Mouse (Mus musculus) cerebellum, adult 9-10 months (tissue): ENCODE measurements around the gene Glipr2.

Experiments used
- DNase-seq: peaks from one replicate; pipeline ENCODE4 v3.0.0; 2022

The Glipr2 gene

DNA sequence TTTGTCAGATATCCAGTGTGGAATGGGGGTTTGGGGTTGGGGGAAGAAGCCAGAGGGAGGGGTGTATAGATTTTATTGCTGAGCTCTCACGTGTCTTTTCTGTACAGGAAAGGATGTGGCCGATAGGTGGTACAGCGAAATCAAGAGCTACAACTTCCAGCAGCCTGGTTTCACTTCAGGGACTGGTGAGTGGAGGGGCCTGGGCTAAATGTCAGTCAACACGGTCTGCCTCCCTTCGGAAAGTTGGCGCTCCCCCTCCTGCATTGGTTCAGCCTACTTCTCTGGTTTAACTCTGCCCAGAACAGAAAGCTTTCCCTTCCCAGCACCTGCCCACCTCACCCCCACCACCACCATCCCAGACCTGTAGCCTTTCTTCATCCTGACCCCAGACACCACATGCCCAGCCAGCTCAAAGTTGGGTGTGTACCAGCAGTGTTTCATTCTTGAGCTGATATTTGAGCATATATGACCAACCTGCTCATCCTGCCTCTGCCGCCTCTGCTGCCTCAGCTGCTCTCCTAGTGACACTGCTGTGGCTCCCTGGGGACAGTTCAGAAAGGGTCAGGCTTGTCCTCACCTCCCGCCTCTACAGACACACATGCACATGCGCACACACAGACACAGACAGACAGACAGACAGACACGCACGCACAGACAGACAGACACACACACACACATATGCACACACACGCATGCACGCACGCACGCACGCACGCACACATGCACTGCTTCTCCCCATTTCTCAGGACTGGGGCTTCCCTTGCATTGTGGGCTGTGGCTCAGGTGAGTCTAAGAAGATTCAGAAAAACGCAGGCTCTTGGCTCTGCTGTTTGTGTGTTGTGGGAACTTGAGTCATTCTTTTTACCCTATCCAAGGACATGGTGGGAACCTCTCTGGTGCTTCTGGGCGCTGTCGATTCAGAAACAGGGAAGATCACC is 13.5 kb downstream of the Glipr2 start:
- no peak for DNase-seq

DNA sequence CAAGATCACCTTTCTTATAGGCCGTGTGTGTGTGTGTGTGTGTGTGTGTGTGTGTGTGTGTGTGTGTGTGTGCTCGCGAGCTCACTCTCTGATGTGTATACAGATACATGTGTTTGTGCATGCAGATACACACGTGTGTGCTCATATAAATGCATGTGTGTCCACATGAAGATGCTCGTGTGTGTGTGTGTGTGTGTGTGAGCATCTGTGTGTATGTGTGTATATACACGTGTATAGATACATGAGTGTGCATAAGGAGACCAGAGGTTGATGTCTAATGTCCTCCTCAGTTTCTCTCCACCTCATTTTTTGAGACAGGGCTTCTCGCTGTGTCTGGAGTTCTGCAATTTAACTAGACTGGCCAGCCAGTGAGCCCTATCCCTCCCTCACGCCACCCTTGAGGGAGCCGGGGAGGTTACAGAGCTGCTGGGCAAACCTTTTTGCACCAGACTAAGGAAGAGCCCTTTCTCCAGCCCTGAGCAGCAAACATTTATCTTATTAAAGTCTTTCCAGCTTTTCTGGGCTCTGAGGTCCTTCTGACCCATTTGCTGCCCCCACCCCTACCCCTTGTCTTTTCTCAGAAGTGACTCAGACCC is 14.4 kb downstream of the Glipr2 start:
- no peak for DNase-seq

DNA sequence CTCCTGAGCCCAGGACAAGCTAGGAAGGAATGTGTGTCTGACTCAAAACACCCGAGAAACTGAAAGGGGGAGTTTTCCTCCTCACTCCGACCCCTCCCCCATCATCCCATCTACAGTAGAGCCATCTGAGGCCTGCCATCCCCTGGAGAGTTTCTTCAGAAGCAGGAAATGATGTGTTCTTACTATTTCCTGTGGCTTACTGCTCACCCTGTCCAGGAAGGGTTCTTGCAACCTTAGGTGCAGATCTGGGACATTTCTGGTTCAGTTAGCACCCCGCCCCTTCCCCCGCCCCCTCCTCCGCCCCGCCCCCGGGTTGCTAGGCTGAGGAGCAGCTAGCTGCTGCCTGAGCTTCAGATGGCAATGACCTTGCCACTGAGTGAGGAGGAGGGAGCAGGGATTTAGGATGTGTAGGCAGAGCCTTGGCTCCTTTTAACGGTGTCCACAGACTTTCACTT is 15.0 kb downstream of the Glipr2 start:
- DNase-seq: no peak

DNA sequence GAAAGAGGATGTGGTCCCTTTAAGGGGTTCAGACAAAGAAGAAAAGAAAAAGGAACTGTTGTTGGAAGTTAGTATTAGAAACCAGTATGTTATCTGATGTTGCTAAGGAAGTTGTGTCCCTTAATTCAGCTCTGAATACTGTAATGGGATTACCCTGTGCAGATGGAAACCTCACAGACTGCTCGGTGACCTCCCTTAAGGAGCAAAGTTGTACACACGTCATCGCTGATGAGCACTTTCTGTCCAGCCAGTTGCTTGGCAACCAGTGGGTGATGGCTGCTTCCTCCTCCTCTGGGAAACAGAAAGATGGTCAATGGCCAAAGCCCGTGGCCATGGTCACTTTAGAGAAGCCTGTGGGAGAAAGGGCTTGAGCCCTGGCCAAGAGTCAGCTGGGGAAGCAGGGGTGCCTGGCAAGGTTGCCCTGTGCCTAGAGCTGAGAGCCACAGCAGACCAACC is 16.4 kb downstream of the Glipr2 start:
- DNase-seq: peak; percentile 28

DNA sequence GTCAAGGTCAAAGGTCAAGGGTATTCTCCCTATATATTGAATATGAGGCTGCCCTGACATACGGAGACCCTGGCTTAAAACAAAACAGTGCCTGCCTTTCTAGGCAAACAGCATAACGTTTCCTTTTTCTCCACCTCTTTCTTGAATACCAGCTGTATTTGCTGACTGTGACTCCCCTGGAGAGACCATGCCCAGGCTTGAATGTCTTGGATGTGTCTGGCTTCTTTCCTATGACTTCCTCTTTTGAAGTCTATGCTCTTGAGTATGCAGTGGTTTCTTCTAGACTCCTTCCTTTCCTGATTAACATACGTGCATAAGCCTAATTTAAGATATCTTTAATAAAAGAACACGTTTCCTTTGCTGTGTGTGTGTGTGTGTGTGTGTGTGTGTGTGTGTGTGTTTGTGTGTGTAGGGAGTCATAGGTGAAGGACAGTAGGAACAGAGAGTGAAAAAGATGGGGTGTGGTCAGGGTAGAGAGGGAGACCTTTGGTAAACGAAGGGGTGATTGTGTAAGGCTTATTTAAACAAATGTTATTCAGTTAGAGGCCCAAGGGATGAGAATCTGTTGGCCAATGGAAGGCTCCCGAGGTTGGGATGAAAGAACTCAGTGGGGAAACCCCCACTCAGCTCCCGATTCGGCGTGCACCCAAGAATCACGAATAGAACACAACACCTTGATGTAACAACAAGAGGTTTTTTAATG is 17.9 kb downstream of the Glipr2 start:
- DNase-seq: no peak

DNA sequence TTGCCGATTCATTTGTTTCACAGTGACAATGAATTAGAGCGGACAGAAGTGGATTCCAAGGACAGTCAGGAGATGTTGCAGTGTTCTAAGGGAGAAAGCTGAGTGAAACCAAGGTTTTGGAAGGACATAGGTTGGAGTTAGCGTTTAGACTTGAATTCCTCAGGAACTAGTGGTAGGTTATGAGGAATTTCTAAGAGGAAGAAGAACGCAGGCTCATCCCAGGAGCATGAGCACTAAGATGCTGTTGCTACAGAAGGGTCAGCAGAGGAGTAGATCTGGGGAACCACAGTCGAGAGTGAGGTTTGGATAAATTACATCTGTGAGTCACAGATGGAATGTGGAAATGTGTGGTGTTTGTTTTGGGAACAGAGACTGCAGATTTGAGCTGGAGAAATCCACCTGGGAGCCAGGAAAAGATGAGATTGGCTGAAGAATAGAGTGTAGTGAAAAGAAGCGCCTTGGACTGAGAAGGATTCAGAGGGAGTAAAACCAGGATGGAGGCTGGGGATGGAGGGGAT is 19.1 kb downstream of the Glipr2 start:
- DNase-seq: no peak

DNA sequence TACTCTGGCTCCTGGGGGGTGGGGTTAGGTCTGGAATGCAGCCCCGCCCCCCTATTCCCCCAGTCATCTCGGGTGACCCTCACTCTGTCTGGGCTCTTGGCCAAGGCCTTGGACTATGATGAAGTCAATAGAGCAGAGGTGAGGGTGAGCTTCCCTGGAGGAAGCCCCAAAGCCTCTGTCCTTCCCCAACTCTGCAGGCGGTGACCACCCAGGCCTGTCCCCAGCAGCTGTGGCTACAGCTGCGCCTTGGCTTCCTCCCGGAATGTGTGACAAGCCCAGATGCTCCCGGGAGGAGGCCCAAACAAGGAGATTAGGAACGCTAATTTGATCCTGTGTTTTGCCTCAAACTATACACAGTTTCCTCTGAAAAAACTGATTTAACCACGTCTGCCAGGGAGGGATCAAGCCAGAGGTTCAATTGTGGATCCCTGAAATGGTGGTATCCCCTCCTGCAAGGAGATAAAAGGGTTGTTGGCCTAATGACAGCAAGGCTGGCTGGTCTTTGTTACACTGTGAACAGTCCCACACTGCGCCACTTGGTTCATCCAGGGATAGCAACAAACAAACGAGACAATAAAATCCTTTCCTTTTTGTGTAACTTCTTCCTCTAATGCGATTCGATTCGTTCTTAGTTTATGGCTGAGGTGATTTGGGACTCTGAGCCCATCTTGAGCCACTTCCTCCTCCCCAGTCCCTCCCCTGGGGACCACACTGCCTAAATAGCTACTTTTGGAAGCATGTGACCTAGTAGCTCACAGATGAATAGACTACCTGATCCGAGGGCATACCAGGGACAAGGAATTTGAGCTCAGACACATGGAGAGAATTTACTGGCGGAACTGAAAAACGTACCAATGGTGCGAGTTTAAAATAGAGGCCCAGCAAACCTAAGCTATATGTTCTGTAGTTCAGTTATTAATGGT is 21.6 kb downstream of the Glipr2 start:
- no peak for DNase-seq

DNA sequence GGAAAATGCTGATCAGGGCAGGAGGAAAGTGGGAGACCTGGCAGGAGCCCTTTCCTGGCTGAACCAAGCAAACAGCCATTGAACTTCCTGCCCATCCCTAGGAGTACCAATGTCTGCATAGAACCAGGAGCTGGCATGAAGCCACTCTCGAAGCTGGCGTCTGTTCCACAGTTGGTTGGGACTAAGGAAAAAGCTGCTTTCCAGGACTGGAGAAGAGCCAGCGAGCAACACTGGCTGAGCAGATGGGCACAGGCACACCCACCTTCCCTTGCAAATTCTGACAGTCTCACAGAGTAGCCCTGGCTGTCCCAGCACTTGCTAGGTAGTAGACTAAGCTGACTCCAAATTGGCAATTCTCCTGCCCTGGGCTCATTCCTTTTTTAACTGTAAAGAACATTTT is 22.5 kb downstream of the Glipr2 start:
- DNase-seq: peak; percentile 79

DNA sequence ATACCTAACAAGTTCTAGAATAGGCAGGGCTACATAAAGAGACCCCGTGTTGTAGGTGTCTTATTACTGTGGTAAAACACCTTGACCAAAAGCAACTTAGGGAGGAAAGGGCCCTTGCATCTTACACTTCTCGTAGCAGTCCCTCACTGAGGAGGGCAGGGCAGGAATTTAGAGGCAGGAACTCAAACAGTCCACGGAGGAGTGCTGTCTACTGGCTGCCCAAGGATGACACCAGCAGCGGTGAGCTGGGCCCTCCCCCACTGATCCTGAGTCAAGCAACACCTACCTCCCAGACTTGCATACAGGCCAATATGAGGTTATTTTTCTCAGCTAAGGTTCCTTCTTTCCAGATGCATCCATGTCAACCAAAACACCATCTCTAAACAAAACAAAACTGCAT is 23.0 kb downstream of the Glipr2 start:
- no peak for DNase-seq

DNA sequence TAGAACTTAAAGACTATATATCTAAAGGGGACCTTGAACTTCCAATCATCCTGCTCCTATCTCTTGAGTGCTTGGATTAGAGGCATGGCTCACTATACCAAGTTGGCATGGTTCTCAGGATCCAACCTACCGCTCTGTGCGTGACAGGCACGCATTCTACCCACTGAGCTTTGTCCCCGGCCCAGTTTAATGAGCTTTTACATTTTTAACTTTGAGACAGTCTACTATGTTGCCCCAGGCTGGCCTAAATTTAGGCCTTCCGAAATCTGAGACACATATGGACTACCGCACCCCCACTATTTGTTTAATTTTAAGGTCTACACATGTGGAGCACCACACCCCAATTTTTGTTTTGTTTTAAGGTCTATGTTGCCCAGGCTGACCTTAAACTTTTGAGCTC is 23.6 kb downstream of the Glipr2 start:
- DNase-seq: no peak

DNA sequence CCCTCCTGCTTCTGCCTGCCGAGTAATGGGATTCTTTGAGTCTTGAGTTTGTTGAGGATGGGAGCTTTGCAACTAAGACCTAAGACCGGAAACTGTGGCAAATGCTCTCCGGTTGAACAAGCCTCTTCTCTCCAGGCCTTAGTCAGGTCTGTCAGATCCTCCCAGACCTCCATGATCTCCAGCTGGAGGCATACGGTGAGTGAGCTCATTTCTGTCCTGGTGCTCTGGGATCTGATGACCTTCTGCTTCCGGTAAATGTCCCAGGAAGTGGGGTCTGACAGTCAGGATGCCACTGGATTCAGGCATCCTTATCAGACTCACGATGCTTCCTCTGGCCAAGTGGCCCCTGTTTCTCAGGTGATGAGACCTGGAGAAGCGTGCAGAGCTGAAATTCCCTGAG is 24.1 kb downstream of the Glipr2 start:
- no peak for DNase-seq

DNA sequence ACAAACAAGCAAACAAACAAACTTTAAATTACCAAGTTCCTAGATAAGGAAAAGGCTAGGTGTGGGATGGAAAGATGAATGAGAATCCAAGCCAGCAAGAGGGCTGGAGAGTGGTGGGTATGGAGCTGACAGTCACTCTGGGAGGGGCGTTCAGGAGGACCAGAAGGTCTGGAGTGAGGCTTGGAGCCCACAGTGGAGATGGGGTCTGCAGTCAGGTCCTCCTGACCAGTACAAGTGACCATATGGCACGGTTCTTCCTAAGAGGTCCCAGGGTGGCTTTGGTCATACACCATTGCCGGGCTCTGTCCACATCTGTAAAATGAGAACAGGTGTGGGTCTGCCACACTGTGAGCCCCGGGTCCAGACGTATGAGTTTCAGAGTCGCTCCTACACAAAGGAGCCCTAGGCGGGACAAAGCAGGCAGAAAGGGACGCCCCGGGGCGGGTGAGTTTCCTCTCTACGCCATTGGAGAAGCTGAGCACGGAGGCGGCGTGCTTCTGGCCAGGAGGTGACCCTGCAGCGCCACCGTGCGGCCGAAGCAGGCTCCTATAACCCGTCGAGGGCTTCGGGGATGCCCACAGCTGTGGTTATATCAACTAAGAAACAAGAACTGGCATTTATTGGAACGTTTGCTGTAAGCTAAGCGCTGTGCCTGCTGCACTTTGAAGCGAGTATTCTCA is 25.0 kb downstream of the Glipr2 start:
- peak; percentile 82 for DNase-seq

DNA sequence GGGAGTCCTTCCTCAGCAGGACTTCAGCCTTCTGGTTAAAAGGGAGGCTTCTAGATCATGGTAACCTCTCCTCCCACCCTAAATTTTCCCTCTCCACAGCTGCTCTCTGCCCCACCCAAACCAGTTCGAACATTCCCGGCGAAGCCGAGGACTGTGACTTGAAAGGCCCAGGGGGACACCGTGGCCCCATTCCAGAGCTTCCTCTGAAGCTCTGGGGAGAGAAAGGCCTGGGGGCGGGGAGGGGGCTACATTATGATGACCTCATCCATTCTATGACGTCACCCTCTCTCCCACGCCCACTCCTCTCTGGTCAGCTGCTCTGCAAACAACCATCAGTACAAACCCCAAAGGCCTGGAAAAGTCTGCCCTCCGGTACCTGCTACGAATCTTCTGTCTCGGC is 26.0 kb downstream of the Glipr2 start, which contains the start of gene Ccin:
Ccin (plus strand) TSS at position 303 of the 400 bp plus-strand sequence.
- DNase-seq: no peak

DNA sequence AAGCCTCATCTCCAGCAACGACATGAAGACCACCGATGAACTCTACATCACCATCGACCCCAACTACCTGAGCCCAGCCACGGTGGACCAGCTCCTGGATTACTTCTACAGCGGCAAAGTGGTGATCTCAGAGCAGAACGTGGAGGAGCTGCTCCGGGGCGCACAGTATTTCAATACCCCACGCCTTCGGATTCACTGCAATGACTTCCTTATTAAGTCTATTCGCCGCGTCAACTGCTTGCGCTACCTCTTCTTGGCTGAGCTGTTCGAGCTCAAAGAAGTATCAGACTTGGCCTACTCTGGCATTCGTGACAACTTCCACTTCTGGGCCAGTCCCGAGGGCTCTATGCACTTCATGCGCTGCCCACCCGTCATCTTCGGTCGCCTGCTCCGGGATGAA is 26.6 kb downstream of the Glipr2 start:
- no peak for DNase-seq

DNA sequence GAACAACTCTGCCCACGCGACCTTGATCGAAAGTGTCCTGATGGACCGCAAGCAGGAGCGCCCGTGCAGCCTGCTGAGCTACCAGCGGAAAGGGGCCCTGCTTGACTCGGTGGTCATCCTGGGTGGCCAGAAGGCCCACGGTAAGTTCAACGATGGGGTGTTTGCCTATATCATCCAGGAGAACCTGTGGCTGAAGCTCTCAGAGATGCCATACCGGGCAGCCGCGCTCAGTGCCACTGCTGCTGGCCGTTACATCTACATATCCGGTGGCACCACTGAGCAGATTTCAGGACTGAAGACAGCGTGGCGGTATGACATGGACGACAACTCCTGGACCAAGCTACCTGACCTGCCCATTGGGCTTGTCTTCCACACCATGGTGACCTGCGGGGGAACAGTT is 27.1 kb downstream of the Glipr2 start:
- no peak for DNase-seq

DNA sequence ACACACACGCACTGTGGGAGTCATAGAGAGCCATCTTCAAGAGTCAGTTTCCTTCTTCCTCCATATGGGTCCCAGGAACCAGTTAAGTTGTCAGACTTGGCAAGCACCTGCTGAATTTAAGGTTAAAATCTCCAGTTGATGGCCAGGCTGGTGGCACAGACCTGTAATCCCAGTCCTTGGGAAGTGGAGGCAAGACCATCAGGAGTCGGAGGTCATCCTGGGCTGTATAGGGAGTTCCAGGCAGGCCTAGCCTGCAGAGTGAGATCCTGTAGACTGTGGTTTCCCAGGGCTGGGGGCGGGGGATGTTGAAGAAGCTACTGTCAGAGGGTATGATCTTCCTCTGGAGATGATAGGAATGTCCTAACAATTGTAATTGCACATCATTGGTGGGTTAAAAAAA is 31.8 kb downstream of the Glipr2 start:
- no peak for DNase-seq

DNA sequence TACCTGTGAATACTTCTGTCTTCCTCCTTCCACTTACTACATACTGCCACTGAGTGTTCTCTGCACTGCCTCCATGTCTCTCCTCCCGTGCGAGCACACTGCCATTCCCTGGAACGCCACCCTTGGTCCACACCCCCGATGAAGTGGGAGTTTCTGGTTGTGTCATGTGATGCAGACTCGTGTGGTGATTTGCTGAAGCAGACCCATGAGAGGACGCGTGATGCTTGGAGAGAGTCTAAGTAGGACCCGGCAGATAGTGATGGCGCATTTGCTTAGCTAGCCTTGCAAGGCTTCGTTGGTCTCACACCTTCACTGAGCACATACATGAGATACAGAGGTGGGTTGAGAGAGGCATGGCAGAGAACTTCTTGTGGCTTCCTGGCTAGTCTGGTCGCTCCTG is 35.9 kb downstream of the Glipr2 start:
- DNase-seq: no peak

DNA sequence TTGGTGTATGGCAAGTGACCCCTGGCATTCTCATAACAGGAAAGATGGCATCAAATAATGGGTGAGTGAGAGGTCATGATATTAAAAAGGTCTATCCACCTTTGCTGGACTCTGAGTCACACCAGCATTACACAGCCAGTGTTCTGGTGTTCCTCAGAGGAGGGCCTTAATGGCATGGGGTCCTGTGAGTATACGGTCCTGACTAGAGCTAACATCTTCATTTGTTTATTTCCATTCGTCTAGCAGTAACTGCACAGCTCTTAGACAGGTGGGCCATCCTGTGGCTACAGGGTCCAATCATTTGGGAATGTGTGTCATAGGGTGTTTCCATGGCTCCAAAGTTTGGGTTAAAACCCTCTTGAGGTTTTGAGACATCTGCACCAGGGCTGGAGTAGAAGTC is 37.1 kb downstream of the Glipr2 start:
- no peak for DNase-seq

DNA sequence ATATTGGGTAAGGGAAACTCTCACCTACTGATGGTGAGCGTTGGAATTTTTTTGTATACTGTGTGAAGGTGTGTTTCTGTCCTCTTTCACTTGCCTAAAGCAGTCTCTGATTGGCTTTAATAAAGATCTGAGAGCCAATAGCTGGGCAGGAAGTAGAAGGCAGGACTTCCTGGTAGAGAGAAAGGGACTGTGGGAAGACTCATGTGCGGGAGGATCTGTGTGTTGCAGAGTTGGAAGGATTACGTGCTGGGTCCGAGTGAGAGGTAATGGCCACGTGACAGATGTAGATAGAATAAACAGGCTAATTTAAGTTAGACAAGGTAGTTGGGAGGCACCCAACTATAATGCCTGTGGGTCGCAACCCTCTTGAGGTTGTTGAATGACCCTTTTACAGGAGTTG is 46.4 kb downstream of the Glipr2 start:
- DNase-seq: no peak

DNA sequence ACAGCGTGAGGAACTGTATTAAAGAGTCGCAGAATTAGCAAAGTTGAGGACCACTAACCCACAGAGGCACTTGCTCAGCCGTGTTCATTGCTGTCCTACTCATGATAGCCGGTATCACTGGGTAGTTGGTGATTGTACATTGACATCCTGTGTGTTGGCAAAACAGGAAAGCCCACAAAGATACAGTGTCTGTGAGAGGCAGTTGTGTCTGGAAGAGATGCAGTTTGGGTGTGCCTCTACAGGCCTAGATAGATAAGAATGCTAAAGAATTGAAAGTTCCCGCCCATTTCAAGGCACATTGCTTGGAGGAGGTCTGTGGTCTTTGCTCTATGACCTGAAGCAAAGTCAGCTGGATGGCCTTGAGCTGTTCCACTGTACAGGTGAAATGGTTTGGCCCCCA is 46.9 kb downstream of the Glipr2 start, which contains the start of gene Clta:
Clta (plus strand) TSS at position 327 of the 400 bp plus-strand sequence.
- DNase-seq: no peak

DNA sequence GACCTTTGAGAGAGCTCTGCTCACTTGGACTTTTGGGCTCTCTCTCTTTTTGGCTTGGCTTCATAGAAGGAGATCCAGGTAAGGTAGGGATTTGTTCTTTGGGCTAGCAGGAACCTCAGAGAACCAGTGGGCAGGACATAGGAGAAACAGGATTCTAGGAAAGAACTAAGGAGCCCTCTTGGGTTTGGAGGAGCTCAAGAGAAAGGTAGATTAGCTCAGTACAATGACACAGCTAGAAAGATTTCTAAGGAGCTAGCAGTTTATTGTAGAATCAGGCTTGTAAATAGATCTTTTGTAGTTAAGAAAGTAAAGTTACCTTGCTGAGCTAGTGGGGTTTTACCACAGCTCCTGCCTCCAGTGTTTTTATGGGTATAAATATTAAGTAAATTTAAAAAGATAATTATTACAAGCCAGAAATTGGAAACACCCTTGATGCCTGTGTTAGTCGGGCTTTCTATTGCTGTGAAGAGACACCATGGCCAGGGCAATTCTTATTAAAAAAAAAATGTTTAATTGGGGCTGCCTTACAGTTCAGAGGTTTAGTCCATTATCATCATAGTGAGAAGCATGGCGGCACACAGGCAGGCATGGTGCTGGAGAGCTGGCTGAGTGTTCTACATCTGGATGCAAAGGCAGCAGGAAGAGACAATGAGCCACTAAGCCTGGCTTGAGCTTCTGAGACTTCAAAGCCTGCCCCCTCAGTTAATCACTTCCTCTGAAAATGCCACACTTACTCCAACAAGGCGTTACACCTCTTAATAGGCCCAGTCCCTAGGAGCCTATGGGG is 47.6 kb downstream of the Glipr2 start:
- no peak for DNase-seq
